Mouse (Mus musculus): ENCODE results near the gene Impdh2.

The Impdh2 gene

GRCm38 (mm10) chr9:108608889-108609288, 48.8 kb downstream of the Impdh2 start:
- no peak for DNase-seq

DNA sequence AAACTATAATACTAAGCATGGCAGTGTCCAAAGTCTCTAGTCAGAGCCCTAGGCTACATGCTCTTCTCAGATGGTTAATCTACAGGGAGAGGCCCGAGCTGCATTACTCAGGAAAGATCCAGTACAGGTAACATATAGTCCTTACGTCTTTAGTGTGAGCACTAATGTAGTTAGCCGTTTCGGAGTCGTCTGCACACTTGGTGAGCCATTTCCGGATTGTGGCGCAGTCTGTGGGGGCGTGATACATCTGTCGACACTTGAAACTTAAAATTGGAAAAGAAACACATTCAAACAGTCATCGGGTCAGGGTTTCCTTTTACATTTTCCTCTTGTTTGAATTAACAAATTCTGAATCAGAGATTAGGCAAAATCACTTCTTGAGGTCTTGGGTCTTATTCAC, 51.4 kb downstream of the Impdh2 start:
- no peak for DNase-seq
